Mouse (Mus musculus): ENCODE measurements at regions not wholly inside any gene's neighbourhood (a gene's known extent, or its start where the extent isn't known, plus 50 kb on each side); places are given as distances from the start of the nearest gene placed in this dataset.

DNA sequence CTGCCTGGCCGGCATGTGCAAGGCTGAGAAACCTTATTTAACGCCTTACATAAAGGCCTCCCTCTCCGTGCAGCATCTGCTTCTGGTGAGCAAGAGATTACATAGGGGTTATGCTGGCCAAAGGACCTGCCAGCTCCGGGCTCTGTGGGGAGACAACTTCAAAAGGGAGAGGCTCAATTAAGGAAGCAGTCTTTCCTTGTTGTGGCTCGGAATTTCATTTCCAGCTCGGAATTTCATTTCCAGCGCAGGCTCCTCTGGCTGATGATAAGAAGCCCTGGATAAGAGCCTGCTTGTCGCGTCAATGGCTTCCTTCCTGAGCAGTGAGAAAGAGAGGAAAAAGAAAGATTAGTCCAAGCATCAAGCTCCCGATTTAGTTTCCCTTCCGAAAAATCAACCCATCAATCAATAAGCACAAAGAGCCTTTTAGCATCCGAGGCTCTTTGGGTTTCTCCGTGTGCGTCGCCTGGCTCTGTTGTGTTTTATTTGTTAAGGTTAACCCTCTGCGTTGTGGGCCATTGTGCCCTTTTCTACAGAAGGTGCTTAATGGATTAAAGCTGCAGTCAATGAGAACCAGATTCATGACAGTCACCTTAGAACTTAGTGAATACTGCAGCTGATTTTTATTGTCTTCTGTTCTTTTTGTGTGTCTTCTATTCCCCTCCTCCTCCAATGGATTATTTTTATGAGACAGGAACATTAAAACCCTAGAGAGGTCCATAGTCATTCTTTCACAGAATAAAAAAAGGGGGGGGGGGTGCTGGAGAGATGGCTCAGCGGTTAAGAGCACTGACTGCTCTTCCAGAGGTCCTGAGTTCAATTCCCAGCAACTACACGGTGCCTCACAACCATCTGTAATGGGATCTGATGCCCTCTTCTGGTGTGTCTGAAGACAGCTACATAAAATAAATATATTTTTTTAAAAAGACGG is 218.3 kb downstream of the Myo1b start:
- DNase-seq (ENCODE audit: low spot score): no peak

DNA sequence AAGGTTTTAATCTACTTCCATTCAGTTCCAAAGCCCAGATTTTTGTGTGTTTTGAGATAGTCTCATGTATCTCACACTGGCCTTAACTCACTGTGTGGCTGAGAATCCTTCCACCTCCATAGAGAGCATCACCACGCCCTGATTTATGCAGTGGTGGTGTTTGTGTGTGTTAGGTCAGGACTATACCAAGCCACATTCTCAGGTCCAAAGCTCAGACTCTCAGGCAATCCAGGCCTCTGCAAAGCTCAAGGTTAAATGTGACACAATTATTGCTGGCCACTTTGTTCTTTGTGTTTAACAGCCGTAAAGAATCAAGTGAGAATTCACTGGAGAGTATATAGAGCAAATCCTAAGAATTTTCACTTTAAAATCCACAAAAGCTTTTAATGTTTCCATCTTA is 218.2 kb upstream of the Nabp1 start:
- no peak for DNase-seq (ENCODE audit: low spot score)

GRCm38 (mm10) chr1:51690878-51691277 is 212.7 kb upstream of the Nabp1 start:
- DNase-seq (ENCODE audit: low spot score): no peak

GRCm38 (mm10) chr1:51689461-51690223 is 211.4 kb upstream of the Nabp1 start:
- no peak for DNase-seq (ENCODE audit: low spot score)

DNA sequence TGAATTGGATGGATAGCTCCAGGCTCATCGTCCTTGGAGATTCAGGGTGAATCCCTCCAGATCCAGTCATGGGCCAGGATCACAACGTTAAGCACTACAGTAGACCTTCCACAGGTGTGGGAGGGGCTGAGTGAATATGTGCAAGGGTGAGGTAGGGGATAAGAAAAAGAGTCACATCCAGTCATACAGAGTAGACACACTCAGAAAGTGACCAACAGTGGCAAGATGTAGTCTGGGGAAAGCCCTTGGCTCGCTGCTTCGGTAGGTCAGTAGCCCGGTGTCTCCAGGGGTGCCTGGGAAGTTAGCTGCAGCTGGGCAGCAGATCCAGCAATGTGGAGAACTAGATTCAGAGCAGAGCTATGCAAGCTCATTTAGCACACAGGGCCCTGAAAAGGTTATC is 210.7 kb upstream of the Nabp1 start:
- no peak for DNase-seq (ENCODE audit: low spot score)

DNA sequence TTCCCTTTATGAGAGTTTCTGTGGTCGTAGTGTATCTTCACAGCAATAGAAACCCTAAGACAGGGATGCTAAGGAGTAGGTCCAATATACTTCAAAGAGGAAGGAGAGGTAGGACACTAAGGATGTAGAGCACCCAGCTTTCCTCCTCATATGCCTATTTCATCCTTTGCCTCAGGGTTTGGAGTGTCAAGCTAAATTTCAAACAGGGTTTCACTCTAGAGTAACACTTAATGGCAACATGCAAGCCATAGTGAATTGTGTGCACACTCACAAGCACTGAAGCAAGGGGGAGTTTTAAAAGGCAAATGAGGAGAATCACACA is 210.0 kb upstream of the Nabp1 start:
- no peak for DNase-seq (ENCODE audit: low spot score)

DNA sequence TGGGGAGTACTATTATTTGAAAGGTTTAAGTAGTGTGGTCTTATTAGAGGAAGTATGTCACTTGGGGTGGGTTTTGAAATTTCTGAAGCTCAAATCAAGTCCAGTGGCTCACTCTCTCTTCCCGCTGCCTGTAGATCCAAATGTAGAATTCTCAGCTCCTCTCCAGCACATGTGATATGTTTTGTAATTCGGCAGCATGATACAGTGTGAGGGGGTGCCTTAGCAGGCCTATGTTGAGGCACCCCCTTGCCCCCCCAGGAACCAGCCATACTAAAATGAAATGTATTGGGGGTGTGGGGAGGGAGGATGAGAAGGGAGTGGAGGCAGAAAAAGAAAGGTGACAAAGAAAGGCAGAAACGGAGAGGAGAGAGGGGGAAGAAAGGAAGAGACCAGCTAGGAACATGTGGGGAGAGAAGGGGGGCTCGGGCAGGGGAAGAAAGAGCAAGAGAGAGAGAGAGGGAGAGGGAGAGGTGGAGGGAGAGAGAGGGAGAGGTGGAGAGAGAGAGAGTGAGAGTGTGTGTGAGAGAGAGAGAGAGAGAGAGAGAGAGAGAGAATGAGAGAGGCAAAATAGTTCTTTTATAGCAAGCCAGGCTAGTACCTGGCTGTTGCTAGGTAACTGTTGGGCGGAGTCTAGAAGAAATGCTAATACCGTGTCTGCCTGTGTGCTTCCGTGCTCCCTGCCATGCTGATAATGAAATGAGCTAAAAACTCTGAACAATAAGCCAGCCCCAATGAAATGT is 209.4 kb upstream of the Nabp1 start:
- DNase-seq (ENCODE audit: low spot score): no peak

DNA sequence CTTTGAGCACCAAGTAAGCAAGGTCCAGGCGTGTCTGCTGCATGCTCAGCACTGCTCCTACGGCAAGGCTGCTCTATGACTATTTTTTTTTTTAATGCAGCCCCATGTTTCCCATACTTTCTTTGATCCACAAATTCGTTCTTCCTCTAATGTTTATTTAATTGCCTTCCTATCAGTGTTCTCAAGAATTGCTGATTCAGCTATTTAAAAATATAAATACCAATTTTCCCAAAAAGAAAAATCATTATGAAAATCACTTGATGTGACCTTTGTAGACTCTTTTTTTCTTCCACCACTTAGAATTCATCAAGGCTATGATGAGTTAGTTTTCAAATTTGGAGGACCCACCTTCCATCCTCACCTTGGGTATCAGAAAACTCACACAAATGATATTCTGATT is 208.5 kb upstream of the Nabp1 start:
- DNase-seq (ENCODE audit: low spot score): no peak

DNA sequence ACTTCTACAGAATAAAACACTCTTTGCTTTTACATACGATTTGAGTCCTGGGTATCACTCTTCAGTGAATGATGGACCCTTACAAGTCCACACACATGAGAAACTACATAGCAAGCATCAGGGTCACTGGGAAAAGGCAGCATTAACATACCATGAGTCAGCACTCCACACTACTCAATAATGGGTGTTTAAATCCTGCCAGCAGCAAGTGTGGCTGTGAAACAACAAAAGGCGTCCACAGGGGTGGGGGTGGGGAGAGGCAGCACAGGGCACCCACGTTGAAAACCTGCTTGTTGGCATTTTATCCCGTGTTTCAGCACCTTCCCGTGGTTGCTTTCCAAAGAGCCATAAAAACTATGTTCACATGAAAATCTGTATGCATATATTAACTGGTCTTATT is 204.0 kb upstream of the Nabp1 start:
- no peak for DNase-seq (ENCODE audit: low spot score)

- DNase-seq (ENCODE audit: low spot score): no peak
Observed at GRCm38 (mm10) chr1:51681872-51682271, 203.6 kb upstream of the Nabp1 start.

DNA sequence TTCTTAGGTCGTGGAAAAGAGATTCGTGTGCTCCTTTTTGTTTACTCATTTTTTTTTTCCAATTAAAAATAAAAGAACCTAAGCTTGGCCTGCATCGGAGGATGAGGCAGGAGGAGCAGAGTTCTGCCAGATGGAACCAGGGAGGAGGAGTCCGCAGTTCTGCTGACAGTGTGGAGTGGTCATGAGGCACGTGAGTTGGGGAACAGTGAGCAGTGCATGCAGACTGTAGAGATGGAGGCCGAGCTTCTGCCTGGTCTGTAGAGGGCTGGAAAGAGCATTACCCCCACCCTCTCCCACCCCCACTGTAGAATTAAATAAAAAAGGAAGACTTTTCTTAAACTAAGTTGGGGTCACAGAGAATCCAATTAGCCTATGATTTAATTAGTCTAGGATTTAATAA is 202.5 kb upstream of the Nabp1 start:
- DNase-seq (ENCODE audit: low spot score): no peak

DNA sequence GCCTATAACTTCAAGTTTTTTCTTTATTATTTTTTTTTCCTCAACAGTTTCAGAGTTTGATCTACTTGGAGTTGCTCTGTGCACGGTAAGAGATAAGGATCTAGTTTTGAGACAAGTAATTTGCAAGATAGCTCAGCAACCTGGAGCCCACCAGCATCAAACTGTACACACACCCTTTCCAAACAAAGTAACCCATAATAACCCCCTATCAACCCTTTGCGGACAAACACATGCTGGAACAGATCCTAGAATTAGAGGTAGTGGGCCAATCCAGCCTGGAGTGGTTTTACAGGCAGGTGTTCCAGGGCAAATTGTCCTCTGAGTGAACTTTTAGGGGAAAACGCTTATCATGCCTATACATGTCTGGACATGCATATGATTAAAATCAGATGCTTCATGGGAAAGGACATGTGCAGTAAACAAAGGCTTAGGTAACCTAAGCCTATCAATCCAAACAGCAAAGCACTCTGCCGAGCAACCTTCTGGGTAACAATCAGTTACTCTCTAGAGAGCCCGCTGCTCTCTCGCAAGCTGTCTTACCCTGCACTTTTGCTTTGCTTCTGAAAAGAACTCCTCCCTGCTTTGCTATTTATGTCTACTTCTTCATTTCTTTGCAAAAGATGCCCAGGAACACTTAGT is 200.2 kb upstream of the Nabp1 start:
- no peak for DNase-seq (ENCODE audit: low spot score)

GRCm38 (mm10) chr1:51677802-51678201 is 199.6 kb upstream of the Nabp1 start:
- no peak for DNase-seq (ENCODE audit: low spot score)

GRCm38 (mm10) chr1:51671691-51672090 is 193.5 kb upstream of the Nabp1 start:
- no peak for DNase-seq (ENCODE audit: low spot score)

- no peak for DNase-seq (ENCODE audit: low spot score)
Observed at GRCm38 (mm10) chr1:51671287-51671686, 193.1 kb upstream of the Nabp1 start.

DNA sequence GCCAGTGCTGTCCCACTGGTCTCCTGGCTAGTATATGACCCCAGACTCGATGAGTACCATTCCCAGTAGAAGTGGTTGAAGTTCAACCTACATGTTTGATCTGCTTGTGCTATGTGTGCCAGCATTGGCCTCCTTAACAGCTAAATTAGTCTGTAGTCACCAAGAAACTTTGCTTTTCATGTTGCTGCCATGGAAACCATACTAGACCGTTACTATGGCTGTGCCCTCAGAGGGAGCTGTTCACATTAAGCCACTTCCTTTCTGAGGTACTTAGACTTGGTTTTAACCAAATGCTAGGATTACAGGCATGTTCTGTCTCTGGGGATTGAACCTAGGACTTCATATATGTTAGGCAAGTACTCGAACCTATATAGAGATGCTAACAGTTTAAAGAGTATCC is 191.8 kb upstream of the Nabp1 start:
- no peak for DNase-seq (ENCODE audit: low spot score)

- DNase-seq (ENCODE audit: low spot score): no peak
Observed at GRCm38 (mm10) chr1:51668881-51669280, 190.7 kb upstream of the Nabp1 start.

GRCm38 (mm10) chr1:51660531-51660930 is 182.3 kb upstream of the Nabp1 start:
- DNase-seq (ENCODE audit: low spot score): no peak

DNA sequence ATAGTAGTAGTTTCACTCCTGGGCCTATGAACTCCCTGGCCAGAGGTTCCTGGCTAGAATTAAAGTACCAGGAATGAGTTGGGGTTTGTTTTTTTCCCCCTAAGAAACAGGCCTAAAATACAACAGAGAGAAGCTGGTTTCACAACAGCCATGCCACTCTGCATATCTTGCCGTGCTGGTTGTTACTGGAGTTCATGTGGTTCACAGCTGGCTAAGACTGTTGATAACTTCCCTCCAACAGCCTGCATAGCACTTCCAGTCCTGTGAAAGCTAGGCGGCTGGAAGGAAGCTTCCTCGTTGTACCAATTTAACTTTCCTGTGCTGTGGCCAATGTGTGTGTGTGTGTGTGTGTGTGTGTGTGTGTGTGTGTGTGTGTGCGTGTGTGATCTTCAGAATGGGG is 179.0 kb upstream of the Nabp1 start:
- DNase-seq (ENCODE audit: low spot score): no peak

GRCm38 (mm10) chr1:51650653-51650995 is 172.4 kb upstream of the Nabp1 start:
- DNase-seq (ENCODE audit: low spot score): no peak

- DNase-seq (ENCODE audit: low spot score): no peak
Observed at GRCm38 (mm10) chr1:51649963-51650652, 171.9 kb upstream of the Nabp1 start.

DNA sequence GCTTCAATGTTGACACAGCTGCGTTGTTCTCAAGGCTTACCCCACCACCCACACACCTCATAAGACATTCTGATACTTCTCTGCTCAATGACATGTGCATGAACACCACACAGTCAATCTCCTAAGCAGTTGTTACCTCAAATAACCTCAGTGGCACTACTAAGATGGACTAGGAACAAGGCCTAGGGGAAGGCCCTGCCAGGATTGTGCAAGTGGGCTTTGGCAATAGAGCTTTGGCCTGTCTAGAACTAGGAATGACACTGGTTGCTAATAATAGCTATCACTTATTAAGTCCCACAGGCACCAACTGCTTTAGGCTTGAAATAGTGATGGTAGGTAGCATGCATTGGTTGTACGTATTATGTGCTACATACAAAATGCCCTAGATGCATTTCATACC is 169.7 kb upstream of the Nabp1 start:
- DNase-seq (ENCODE audit: low spot score): no peak
